8 mouse cellular contexts compared by ENCODE assay signal in genomic region chr10:86705318-86705921, GRCm38 (mm10). TPM values are rescaled to one million over a fixed set of nuclear protein-coding genes. Genes with fewer than 3 reads are reported as not detected.
DNase-seq lines count a peak whose midpoint lies in the region; ATAC-seq and TF ChIP-seq lines count a peak whose summit lies in the region.

Gene Hsp90b1 (minus strand): TSS chr10:86705509.
Gene Ttc41 (plus strand): TSS chr10:86705811.

- H3K36me3 ChIP-seq in hindbrain, embryonic 10.5 days, result peaks cover 37% of the 10 kb centered on the region
- peaks cover 9% of the 10 kb centered on the region for H3K36me3 ChIP-seq in lung, postnatal 0 days (ENCODE audit: insufficient read depth, low read length)

- peak within 1 kb of the TSS; percentile 98 for H3K27ac ChIP-seq in hindbrain, embryonic 10.5 days
- H3K27ac ChIP-seq in lung, postnatal 0 days (ENCODE audit: low read length), result peak within 1 kb of the TSS; percentile 95

- peaks cover 43% of the 10 kb centered on the region for H3K4me1 ChIP-seq in hindbrain, embryonic 10.5 days (replicated peaks)
- peaks cover 5% of the 10 kb centered on the region; the same call in 1 of the 2 replicates for H3K4me1 ChIP-seq in lung, postnatal 0 days (ENCODE audit: insufficient read depth, low read depth, low read length)

- peak within 1 kb of the TSS; percentile 69 for H3K4me2 ChIP-seq in lung, postnatal 0 days (replicated peaks; ENCODE audit: low read depth, low read length)

- WGBS in hindbrain, embryonic 10.5 days, result under 1% methylated on average over 51 of the region's 51 CpGs
- WGBS in lung, postnatal 0 days, result 0% methylated on average over 51 of the region's 51 CpGs

- TF ChIP-seq CTCF in lung, postnatal 0 days (IDR thresholded peaks at IDR 0.05), result no peak

- peak within 1 kb of the TSS; percentile 94 for H3K4me3 ChIP-seq in hindbrain, embryonic 10.5 days
- H3K4me3 ChIP-seq in lung, postnatal 0 days (ENCODE audit: low read depth, low read length), result peak within 1 kb of the TSS; percentile 70

- TF ChIP-seq EP300 in lung, postnatal 0 days (IDR thresholded peaks at IDR 0.05), result no peak; the same call in none of the 2 replicates

- peak; percentile 88 for ATAC-seq in frontal cortex, adult (ENCODE audit: low TSS enrichment)
- peak; percentile 97 for ATAC-seq in lung, postnatal 0 days

- DNase-seq in MN1 (ENCODE audit: low spot score), result peak; percentile 100
- peak; percentile 100 for DNase-seq in cerebellum, adult 9-10 months
- peak; percentile 100 for DNase-seq in hindbrain, embryonic 10.5 days (ENCODE audit: low spot score)
- DNase-seq in layer of hippocampus, adult 9-11 months, result peak; percentile 100
- DNase-seq in lung, postnatal 0 days (ENCODE audit: low spot score), result peak; percentile 100
- DNase-seq in ovary, postnatal 14 days (ENCODE audit: low spot score), result peak; percentile 94
- peak; percentile 98 for DNase-seq in thymus, postnatal 14 days

- H3K9ac ChIP-seq in lung, postnatal 0 days (replicated peaks; ENCODE audit: low read depth), result peak within 1 kb of the TSS; percentile 67

- no peaks in the 10 kb centered on the region for H3K27me3 ChIP-seq in hindbrain, embryonic 10.5 days (ENCODE audit: insufficient read depth, poor library complexity, severe bottlenecking)
- H3K27me3 ChIP-seq in lung, postnatal 0 days (replicated peaks; ENCODE audit: insufficient read depth, low read length), result no peaks in the 10 kb centered on the region

- H3K9me3 ChIP-seq in hindbrain, embryonic 10.5 days, result no peaks in the 10 kb centered on the region
- H3K9me3 ChIP-seq in lung, postnatal 0 days (ENCODE audit: low read length), result no peaks in the 10 kb centered on the region

RNA-seq across cellular contexts. Expression of gene Hsp90b1, which starts in this region (rescaled TPM):
- 412 and 566 TPM in 2 replicates for polyA plus RNA-seq in hindbrain, embryonic 10.5 days (2016; fragmentation: Nextera tagmentation; extraction: Ambion mirVana)
- polyA plus RNA-seq in lung, postnatal 0 days (2015; fragmentation: Nextera tagmentation; extraction: Ambion mirVana), result 283 and 342 TPM in 2 replicates

RNA-seq across cellular contexts. Expression of gene Ttc41, which starts in this region (rescaled TPM):
- polyA plus RNA-seq in hindbrain, embryonic 10.5 days (2016; fragmentation: Nextera tagmentation; extraction: Ambion mirVana), result 2.9 TPM in 2 replicates
- 0.67 and 1.0 TPM in 2 replicates for polyA plus RNA-seq in lung, postnatal 0 days (2015; fragmentation: Nextera tagmentation; extraction: Ambion mirVana)

Comparison
In these comparisons a context has a peak if more than half of its experiments do, and no peak if none do; other contexts are left out.
1. Peak in every context shown above with its lines: DNase-seq, ATAC-seq, H3K4me3 ChIP-seq and H3K27ac ChIP-seq.